Mouse (Mus musculus) embryonic facial prominence, embryonic 15.5 days (tissue): ENCODE measurements around the gene Nif3l1. TPM values are rescaled to one million over a fixed set of nuclear protein-coding genes. Genes with fewer than 3 reads are reported as not detected.

Experiments used
- ATAC-seq: fragments of 200-750 bp; cut with Nextera tagmentation; 2 replicates; pipeline ENCODE4 v1.8.0; 2017; ENCODE audit warnings: low read depth, moderate TSS enrichment; ENCODE audit not compliant: insufficient number of reproducible peaks, low FRiP score, low TSS enrichment
- H3K27ac ChIP-seq: fragments of 300-500 bp; sonication (generic); replicated peaks from 2 replicates; pipeline ENCODE4 v1.5.1; 2015; ENCODE audit warnings: mild to moderate bottlenecking, inconsistent platforms
- H3K27me3 ChIP-seq: fragments of 300-500 bp; sonication (generic); 2 replicates; pipeline ENCODE4 v1.6.1; 2015; ENCODE audit warnings: inconsistent platforms
- H3K36me3 ChIP-seq: fragments of 300-500 bp; sonication (generic); 2 replicates; pipeline ENCODE4 v1.6.1; 2015; ENCODE audit warnings: mild to moderate bottlenecking, inconsistent platforms
- H3K4me1 ChIP-seq: fragments of 300-500 bp; sonication (generic); 2 replicates; pipeline ENCODE4 v1.6.1; 2015; ENCODE audit warnings: inconsistent platforms
- H3K4me2 ChIP-seq: fragments of 300-500 bp; sonication (generic); replicated peaks from 2 replicates; pipeline ENCODE4 v1.6.1; 2015; ENCODE audit warnings: mild to moderate bottlenecking, inconsistent platforms
- H3K4me3 ChIP-seq: fragments of 300-500 bp; sonication (generic); replicated peaks from 2 replicates; pipeline ENCODE4 v1.5.1; 2015; ENCODE audit warnings: mild to moderate bottlenecking, inconsistent platforms
- H3K9ac ChIP-seq: fragments of 300-500 bp; sonication (generic); 2 replicates; pipeline ENCODE4 v1.6.1; 2015; ENCODE audit warnings: inconsistent platforms
- H3K9me3 ChIP-seq: fragments of 300-500 bp; sonication (generic); replicated peaks from 2 replicates; pipeline ENCODE4 v1.6.1; 2016; ENCODE audit warnings: inconsistent platforms
- WGBS: fragments of 180-500 bp; shearing (Covaris S2); methylation state at CpG from one replicate; pipeline ENCODE4 v1.1.7; 2015; 5-methylcytosine and 5-hydroxymethylcytosine counted together
- polyA plus RNA-seq: library from polyadenylated mRNA; unstranded; fragments of >200 nt; fragmentation: Nextera tagmentation; extraction: Ambion mirVana; gene quantifications from 2 replicates; pipeline ENCODE4 v1.2.1, GENCODE M21; 2015

Nif3l1 gene
- polyA plus RNA-seq, 1 experiment from 2014 or later = 44.5 TPM

DNA sequence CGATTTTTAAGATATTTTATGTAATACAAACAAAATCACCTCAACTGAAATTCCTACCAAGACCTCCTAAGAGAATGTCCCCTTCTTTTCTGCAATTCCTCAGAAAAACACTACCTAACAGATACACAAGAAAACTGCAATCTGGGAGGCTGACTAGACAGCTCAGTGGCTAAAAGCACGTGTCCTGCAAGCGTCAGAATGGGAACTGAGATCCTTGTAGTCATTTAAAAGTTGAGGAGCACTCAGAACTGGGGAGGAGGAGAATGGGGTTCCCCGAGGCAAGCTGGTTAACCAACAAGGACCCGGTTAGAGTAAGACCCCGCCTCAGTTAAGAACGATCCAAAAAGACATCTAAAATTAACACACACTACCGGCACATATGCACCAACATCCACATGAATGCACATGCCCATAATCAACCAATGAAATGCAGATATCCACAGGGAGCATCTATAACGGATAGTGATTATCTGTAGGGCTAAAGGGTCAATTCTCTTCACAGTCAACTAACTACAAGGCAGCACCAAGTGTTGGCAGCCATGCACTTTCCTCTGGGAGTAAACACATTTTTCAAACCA is 58.9 kb downstream of the Nif3l1 start:
- Histone ChIP-seq H3K4me2 (peak overlapping the region; percentile 67), H3K9ac (peak overlapping the region; percentile 69), H3K27me3 (no peaks in the 10 kb centered on the region), H3K4me3 (peak overlapping the region; percentile 88), H3K27ac (no peak overlapping the region), H3K9me3 (peaks cover 16% of the 10 kb centered on the region), H3K36me3 (peaks cover 27% of the 10 kb centered on the region), H3K4me1 (peaks cover 10% of the 10 kb centered on the region)
- WGBS = 18% methylated on average over 9 of the region's 9 CpGs
- ATAC-seq = no peak

DNA sequence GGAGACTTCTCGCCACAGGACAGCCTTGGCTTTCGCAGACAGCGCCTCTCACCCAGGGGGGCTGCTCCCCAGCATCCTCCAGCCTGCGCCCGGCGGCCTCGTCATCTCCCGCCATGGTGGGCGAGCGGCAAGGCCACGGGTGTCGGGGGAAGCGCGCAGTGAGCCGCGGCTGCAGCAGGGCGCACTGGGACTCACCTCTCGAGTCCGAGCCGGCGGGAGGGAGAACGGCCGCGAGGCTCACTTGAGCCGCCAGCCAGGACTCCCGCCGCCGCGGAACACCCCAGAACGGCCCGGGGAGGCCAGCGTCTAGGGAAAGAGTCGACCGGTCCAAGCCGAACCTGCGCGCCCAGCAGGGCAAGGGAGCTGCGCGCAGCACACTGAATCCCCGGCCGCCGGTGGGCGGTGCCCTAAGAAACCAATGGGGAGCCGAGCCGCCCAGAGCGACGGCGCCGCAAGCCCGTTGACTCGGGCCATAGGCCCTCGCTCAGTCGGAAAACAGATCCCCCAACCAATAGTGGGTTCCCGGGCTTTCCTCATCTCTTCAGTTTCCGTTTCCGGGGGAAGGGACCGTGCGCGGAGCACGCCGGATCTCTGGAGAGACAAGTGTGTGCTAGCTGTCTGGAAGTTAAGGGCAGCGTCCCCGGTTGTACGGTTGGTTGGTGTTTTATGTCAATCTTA is 59.8 kb downstream of the Nif3l1 start, which contains the start of gene Orc2:
TSS of gene Orc2 (minus strand) at position 533 of the 678 bp plus-strand sequence.
- peaks cover 22% of the 10 kb centered on the region for H3K36me3 ChIP-seq

DNA sequence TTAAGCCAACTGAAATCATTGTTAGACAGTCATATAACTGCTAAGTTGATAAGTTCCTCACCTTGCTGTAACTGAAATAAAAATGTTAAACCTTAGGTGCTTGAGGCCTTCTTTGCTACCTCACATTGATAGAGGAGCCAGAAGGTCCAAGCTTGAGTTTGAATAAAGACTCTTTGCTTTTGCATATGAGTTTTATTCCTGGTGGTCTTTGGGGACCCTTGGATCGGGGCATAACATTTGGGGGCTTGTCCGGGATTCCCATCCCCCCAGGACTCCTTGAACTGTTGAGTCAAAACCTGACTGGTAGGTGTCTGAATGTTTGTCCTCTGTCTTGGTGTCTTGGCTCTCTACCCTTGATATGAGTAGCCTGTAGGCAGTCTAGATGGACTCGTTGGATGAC is 62.3 kb downstream of the Nif3l1 start:
- Histone ChIP-seq H3K4me2 (no peak overlapping the region), H3K4me1 (peaks cover 10% of the 10 kb centered on the region), H3K4me3 (no peak overlapping the region), H3K27ac (no peak overlapping the region), H3K36me3 (peaks cover 10% of the 10 kb centered on the region), H3K9me3 (peaks cover 17% of the 10 kb centered on the region), H3K27me3 (no peaks in the 10 kb centered on the region), H3K9ac (no peak overlapping the region)
- 95% methylated on average over 3 of the region's 3 CpGs for WGBS
- no peak for ATAC-seq

More for the DNA sequence above, 59.8 kb downstream of the Nif3l1 start, which contains the start of gene Orc2:
- peak within 1 kb of the TSS; percentile 69 for H3K9ac ChIP-seq
- peaks cover 10% of the 10 kb centered on the region for H3K4me1 ChIP-seq
- H3K9me3 ChIP-seq = peaks cover 16% of the 10 kb centered on the region
- H3K4me3 ChIP-seq = peak within 1 kb of the TSS; percentile 88
- ATAC-seq = peak; percentile 99
- H3K4me2 ChIP-seq = peak within 1 kb of the TSS; percentile 67
- no peaks in the 10 kb centered on the region for H3K27me3 ChIP-seq
- under 1% methylated on average over 64 of the region's 64 CpGs for WGBS
- H3K27ac ChIP-seq = peak within 1 kb of the TSS; percentile 80

Other genes with a start within 250 kb of the Nif3l1 start
- gene Aox4, start 234.8 kb upstream of the Nif3l1 start, polyA plus RNA-seq = 26.1 and 30.0 TPM in 2 replicates
- 1.4 and 2.9 TPM in 2 replicates for gene Aox2, start 166.8 kb upstream of the Nif3l1 start, polyA plus RNA-seq
- gene Bzw1, start 52.3 kb upstream of the Nif3l1 start, polyA plus RNA-seq = 292 and 297 TPM in 2 replicates
- 197 and 201 TPM in 2 replicates for gene Clk1, start 21.1 kb upstream of the Nif3l1 start, polyA plus RNA-seq
- 52.2 and 54.4 TPM in 2 replicates for gene Ppil3, start 335 bp downstream of the Nif3l1 start, polyA plus RNA-seq
- 25.9 and 27.1 TPM in 2 replicates for gene Orc2, start 60.0 kb downstream of the Nif3l1 start, polyA plus RNA-seq
- 6.8 and 9.0 TPM in 2 replicates for gene Fam126b, start 141.2 kb downstream of the Nif3l1 start, polyA plus RNA-seq
- 154 and 169 TPM in 2 replicates for gene Ndufb3, start 141.2 kb downstream of the Nif3l1 start, polyA plus RNA-seq